Mouse (Mus musculus): ENCODE results near the gene Kifap3. TPM values are rescaled to one million over a fixed set of nuclear protein-coding genes. Genes with fewer than 3 reads are reported as not detected.
A peak's percentile ranks its signal among the peaks of the same experiment; 100 is the strongest.

Kifap3 gene
- polyA plus RNA-seq, 1 experiment from 2014 or later = 146 TPM

GRCm38 (mm10) chr1:163929636-163930457 is 150.5 kb downstream of the Kifap3 start:
- Histone ChIP-seq H3K4me3 (replicated peaks; ENCODE audit: low read depth, low read length) (peak overlapping the region; percentile 93), H3K9me3 (ENCODE audit: control insufficient read depth, low read length) (no peaks in the 10 kb centered on the region), H3K9ac (replicated peaks; ENCODE audit: low read length) (peak overlapping the region; percentile 96), H3K27me3 (ENCODE audit: control insufficient read depth, insufficient read depth, low read length) (no peaks in the 10 kb centered on the region), H3K36me3 (ENCODE audit: control insufficient read depth, insufficient read depth, low read length) (peaks cover 16% of the 10 kb centered on the region), H3K4me1 (ENCODE audit: control insufficient read depth, insufficient read depth, low read length) (peaks cover 12% of the 10 kb centered on the region), H3K4me2 (ENCODE audit: low read length) (peak overlapping the region; percentile 80), H3K27ac (replicated peaks; ENCODE audit: low read depth, low read length) (peak overlapping the region; percentile 86)
- ATAC-seq (ENCODE audit: low FRiP score, low TSS enrichment) (peak; percentile 94), DNase-seq (peak; percentile 96)
- WGBS = under 1% methylated on average over 77 of the region's 77 CpGs

- peaks cover 22% of the 10 kb centered on the region for H3K36me3 ChIP-seq (ENCODE audit: control insufficient read depth, insufficient read depth, low read length)
- no peak; the same call in none of the 2 replicates for ATAC-seq (ENCODE audit: low FRiP score, low TSS enrichment)
- peak overlapping the region; percentile 93 for H3K4me3 ChIP-seq (replicated peaks; ENCODE audit: low read depth, low read length)
- H3K4me1 ChIP-seq (ENCODE audit: control insufficient read depth, insufficient read depth, low read length) = peaks cover 12% of the 10 kb centered on the region
- no peaks in the 10 kb centered on the region for H3K9me3 ChIP-seq (ENCODE audit: control insufficient read depth, low read length)
- H3K27me3 ChIP-seq (ENCODE audit: control insufficient read depth, insufficient read depth, low read length) = no peaks in the 10 kb centered on the region
- peak overlapping the region; percentile 86; the same call in 1 of the 2 replicates for H3K27ac ChIP-seq (replicated peaks; ENCODE audit: low read depth, low read length)
- H3K9ac ChIP-seq (replicated peaks; ENCODE audit: low read length) = peak overlapping the region; percentile 96
- DNase-seq = no peak
- WGBS = 8% methylated on average over 12 of the region's 12 CpGs
- H3K4me2 ChIP-seq (ENCODE audit: low read length) = peak overlapping the region; percentile 80
Observed at GRCm38 (mm10) chr1:163930458-163930794, 151.0 kb downstream of the Kifap3 start.

- peaks cover 36% of the 10 kb centered on the region for H3K36me3 ChIP-seq (ENCODE audit: control insufficient read depth, insufficient read depth, low read length)
- DNase-seq (no peak), ATAC-seq (ENCODE audit: low FRiP score, low TSS enrichment) (no peak)
- 84% methylated on average over 8 of the region's 8 CpGs for WGBS
- no peak overlapping the region for H3K27ac ChIP-seq (replicated peaks; ENCODE audit: low read depth, low read length)
- H3K4me3 ChIP-seq (replicated peaks; ENCODE audit: low read depth, low read length) = no peak overlapping the region
- no peaks in the 10 kb centered on the region for H3K27me3 ChIP-seq (ENCODE audit: control insufficient read depth, insufficient read depth, low read length)
- H3K9ac ChIP-seq (replicated peaks; ENCODE audit: low read length) = no peak overlapping the region
- H3K4me2 ChIP-seq (ENCODE audit: low read length) = no peak overlapping the region
- no peaks in the 10 kb centered on the region for H3K9me3 ChIP-seq (ENCODE audit: control insufficient read depth, low read length)
- peaks cover 12% of the 10 kb centered on the region for H3K4me1 ChIP-seq (ENCODE audit: control insufficient read depth, insufficient read depth, low read length)
Observed at GRCm38 (mm10) chr1:163931801-163932200, 152.4 kb downstream of the Kifap3 start.

- WGBS = 97% methylated on average over 2 of the region's 2 CpGs
- no peaks in the 10 kb centered on the region for H3K27me3 ChIP-seq (ENCODE audit: control insufficient read depth, insufficient read depth, low read length)
- H3K36me3 ChIP-seq (ENCODE audit: control insufficient read depth, insufficient read depth, low read length) = peaks cover 59% of the 10 kb centered on the region
- ATAC-seq (ENCODE audit: low FRiP score, low TSS enrichment) (no peak), DNase-seq (no peak)
- no peak overlapping the region for H3K4me3 ChIP-seq (replicated peaks; ENCODE audit: low read depth, low read length)
- H3K9ac ChIP-seq (replicated peaks; ENCODE audit: low read length) = no peak overlapping the region
- H3K4me1 ChIP-seq (ENCODE audit: control insufficient read depth, insufficient read depth, low read length) = peaks cover 8% of the 10 kb centered on the region
- H3K4me2 ChIP-seq (ENCODE audit: low read length) = no peak overlapping the region
- H3K9me3 ChIP-seq (ENCODE audit: control insufficient read depth, low read length) = no peaks in the 10 kb centered on the region
- no peak overlapping the region for H3K27ac ChIP-seq (replicated peaks; ENCODE audit: low read depth, low read length)
Observed at GRCm38 (mm10) chr1:163934591-163934990, 155.2 kb downstream of the Kifap3 start.

- Histone ChIP-seq H3K27me3 (ENCODE audit: control insufficient read depth, insufficient read depth, low read length) (no peaks in the 10 kb centered on the region), H3K4me1 (ENCODE audit: control insufficient read depth, insufficient read depth, low read length) (no peaks in the 10 kb centered on the region), H3K4me3 (replicated peaks; ENCODE audit: low read depth, low read length) (no peak overlapping the region), H3K36me3 (ENCODE audit: control insufficient read depth, insufficient read depth, low read length) (peaks cover 94% of the 10 kb centered on the region), H3K27ac (replicated peaks; ENCODE audit: low read depth, low read length) (no peak overlapping the region), H3K9me3 (ENCODE audit: control insufficient read depth, low read length) (no peaks in the 10 kb centered on the region), H3K9ac (replicated peaks; ENCODE audit: low read length) (no peak overlapping the region), H3K4me2 (ENCODE audit: low read length) (no peak overlapping the region)
- WGBS = 77% methylated on average over 6 of the region's 6 CpGs
- DNase-seq (no peak), ATAC-seq (ENCODE audit: low FRiP score, low TSS enrichment) (no peak)
Observed at GRCm38 (mm10) chr1:163942056-163942455, 162.7 kb downstream of the Kifap3 start.

- Histone ChIP-seq H3K4me2 (ENCODE audit: low read length) (no peak overlapping the region), H3K36me3 (ENCODE audit: control insufficient read depth, insufficient read depth, low read length) (peaks cover 75% of the 10 kb centered on the region), H3K9ac (replicated peaks; ENCODE audit: low read length) (no peak overlapping the region), H3K27ac (replicated peaks; ENCODE audit: low read depth, low read length) (no peak overlapping the region), H3K4me3 (replicated peaks; ENCODE audit: low read depth, low read length) (no peak overlapping the region), H3K27me3 (ENCODE audit: control insufficient read depth, insufficient read depth, low read length) (no peaks in the 10 kb centered on the region), H3K4me1 (ENCODE audit: control insufficient read depth, insufficient read depth, low read length) (no peaks in the 10 kb centered on the region), H3K9me3 (ENCODE audit: control insufficient read depth, low read length) (no peaks in the 10 kb centered on the region)
- WGBS = 95% methylated on average over 2 of the region's 2 CpGs
- ATAC-seq (ENCODE audit: low FRiP score, low TSS enrichment) = no peak
- DNase-seq = no peak
Observed at GRCm38 (mm10) chr1:163953396-163953795, 174.0 kb downstream of the Kifap3 start.

GRCm38 (mm10) chr1:163958036-163958435 is 178.7 kb downstream of the Kifap3 start:
- Histone ChIP-seq H3K4me1 (ENCODE audit: control insufficient read depth, insufficient read depth, low read length) (no peaks in the 10 kb centered on the region), H3K9ac (replicated peaks; ENCODE audit: low read length) (no peak overlapping the region), H3K36me3 (ENCODE audit: control insufficient read depth, insufficient read depth, low read length) (peaks cover 40% of the 10 kb centered on the region), H3K9me3 (ENCODE audit: control insufficient read depth, low read length) (no peaks in the 10 kb centered on the region), H3K27ac (replicated peaks; ENCODE audit: low read depth, low read length) (no peak overlapping the region), H3K27me3 (ENCODE audit: control insufficient read depth, insufficient read depth, low read length) (no peaks in the 10 kb centered on the region), H3K4me3 (replicated peaks; ENCODE audit: low read depth, low read length) (no peak overlapping the region), H3K4me2 (ENCODE audit: low read length) (no peak overlapping the region)
- WGBS = 87% methylated on average over 3 of the region's 3 CpGs
- DNase-seq (no peak), ATAC-seq (ENCODE audit: low FRiP score, low TSS enrichment) (no peak)

- H3K4me1 ChIP-seq (ENCODE audit: control insufficient read depth, insufficient read depth, low read length) = no peaks in the 10 kb centered on the region
- H3K36me3 ChIP-seq (ENCODE audit: control insufficient read depth, insufficient read depth, low read length) = peaks cover 18% of the 10 kb centered on the region
- no peaks in the 10 kb centered on the region for H3K27me3 ChIP-seq (ENCODE audit: control insufficient read depth, insufficient read depth, low read length)
- H3K9me3 ChIP-seq (ENCODE audit: control insufficient read depth, low read length) = no peaks in the 10 kb centered on the region
- no peak overlapping the region for H3K27ac ChIP-seq (replicated peaks; ENCODE audit: low read depth, low read length)
- DNase-seq (no peak), ATAC-seq (ENCODE audit: low FRiP score, low TSS enrichment) (no peak)
- H3K9ac ChIP-seq (replicated peaks; ENCODE audit: low read length) = no peak overlapping the region
- no peak overlapping the region for H3K4me3 ChIP-seq (replicated peaks; ENCODE audit: low read depth, low read length)
- 92% methylated on average over 10 of the region's 10 CpGs for whole genome bisulfite sequencing
- no peak overlapping the region for H3K4me2 ChIP-seq (ENCODE audit: low read length)
Observed at GRCm38 (mm10) chr1:163964008-163964689, 184.8 kb downstream of the Kifap3 start.

Data from midbrain, embryonic 14.5 days (tissue).